Mouse (Mus musculus) forebrain, embryonic 11.5 days (tissue): ENCODE data around the gene Tmem88. TPM values are rescaled to one million over a fixed set of nuclear protein-coding genes. Genes with fewer than 3 reads are reported as not detected.

Experiments
- ATAC-seq: fragments of 200-750 bp; cut with Nextera tagmentation; replicated peaks from 2 replicates; pipeline ENCODE4 v1.8.0; 2017; ENCODE audit warnings: moderate TSS enrichment; ENCODE audit not compliant: low FRiP score
- DNase-seq: peaks from one replicate; pipeline ENCODE4 v3.0.0-alpha.2; 2017; ENCODE audit warnings: low spot score
- H3K27ac ChIP-seq: fragments of 300-500 bp; sonication (generic); 2 replicates; pipeline ENCODE4 v1.5.1; 2014; ENCODE audit warnings: low read depth, low read length
- H3K27me3 ChIP-seq: fragments of 300-500 bp; sonication (generic); 2 replicates; pipeline ENCODE4 v1.6.1; 2014; ENCODE audit warnings: mild to moderate bottlenecking, low read length, mixed read lengths; ENCODE audit not compliant: control insufficient read depth, insufficient read depth
- H3K36me3 ChIP-seq: fragments of 300-500 bp; sonication (generic); 2 replicates; pipeline ENCODE4 v1.6.1; 2014; ENCODE audit warnings: mild to moderate bottlenecking, low read length, moderate library complexity, mixed read lengths; ENCODE audit not compliant: control insufficient read depth, insufficient read depth
- H3K4me1 ChIP-seq: fragments of 300-500 bp; sonication (generic); replicated peaks from 2 replicates; pipeline ENCODE4 v1.6.1; 2014; ENCODE audit warnings: low read length, mixed read lengths; ENCODE audit not compliant: control insufficient read depth, insufficient read depth
- H3K4me2 ChIP-seq: fragments of 300-500 bp; sonication (generic); 2 replicates; pipeline ENCODE4 v1.6.1; 2014; ENCODE audit warnings: low read depth, mild to moderate bottlenecking, low read length, moderate library complexity, mixed read lengths; ENCODE audit not compliant: severe bottlenecking
- H3K4me3 ChIP-seq: fragments of 300-500 bp; sonication (generic); 2 replicates; pipeline ENCODE4 v1.5.1; 2014; ENCODE audit warnings: low read depth, low read length
- H3K9ac ChIP-seq: fragments of 300-500 bp; sonication (generic); 2 replicates; pipeline ENCODE4 v1.6.1; 2014; ENCODE audit warnings: low read length
- H3K9me3 ChIP-seq: fragments of 300-500 bp; sonication (generic); 2 replicates; pipeline ENCODE4 v1.6.1; 2016; ENCODE audit warnings: low read length, mixed read lengths; ENCODE audit not compliant: control insufficient read depth
- WGBS: fragments of 180-500 bp; shearing (Covaris S2); extraction: QIAGEN DNeasy Blood & Tissue Kit; methylation state at CpG from one replicate; pipeline ENCODE4 v1.1.7; 2014; 5-methylcytosine and 5-hydroxymethylcytosine counted together
- polyA plus RNA-seq: library from polyadenylated mRNA; unstranded; fragments of >200 nt; fragmentation: Nextera tagmentation; extraction: Ambion mirVana; gene quantifications from 2 replicates; pipeline ENCODE4 v1.2.1, GENCODE M21; 2014

The Tmem88 gene
- polyA plus RNA-seq, 1 experiment from 2014 or later, result 15.6 TPM

DNA sequence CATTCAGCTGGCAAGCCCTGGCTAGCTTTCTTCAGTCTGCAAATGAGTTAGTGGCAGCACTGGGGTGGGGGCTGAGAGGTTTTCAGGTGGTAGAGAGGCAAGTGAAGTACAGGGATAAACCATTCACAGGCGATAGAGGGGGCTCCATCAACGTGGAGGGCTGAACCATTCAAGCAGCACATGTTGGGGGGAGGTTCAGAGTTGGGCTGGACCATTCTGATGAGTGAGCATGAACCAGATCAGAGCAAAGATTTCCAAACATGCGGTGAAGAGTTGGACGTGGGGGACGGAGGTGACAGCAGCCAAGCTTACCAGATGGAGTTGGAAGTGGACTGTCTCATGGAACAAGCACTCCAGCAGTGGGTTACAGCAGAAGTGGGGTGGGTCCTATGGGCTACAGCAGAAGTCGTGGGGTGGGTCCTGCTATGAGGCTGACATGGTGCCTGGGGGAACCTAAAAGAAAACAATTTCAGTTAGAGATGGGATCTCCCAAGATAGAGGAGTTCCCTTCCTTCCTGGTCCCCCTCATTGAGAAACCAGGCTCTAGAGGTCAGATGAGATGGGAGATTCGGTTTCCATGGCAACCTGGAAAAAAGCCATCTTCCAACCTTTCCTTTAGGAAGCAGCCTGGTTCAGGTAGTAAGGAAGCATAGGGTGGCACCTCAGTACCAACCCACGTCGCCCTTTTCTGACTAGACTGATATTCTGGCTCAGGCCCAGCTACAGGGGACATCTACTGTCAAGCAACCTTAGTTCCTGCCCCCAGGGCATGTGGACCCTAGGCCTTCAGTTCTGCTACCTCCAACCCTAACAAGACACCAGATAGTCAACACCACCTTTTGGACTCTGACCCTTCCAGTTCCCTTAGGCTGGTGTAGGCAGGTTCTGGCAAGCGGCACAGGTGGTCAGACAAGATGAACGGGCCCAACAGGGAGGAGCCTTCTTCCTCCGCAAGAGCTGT lies 15.5 kb upstream of the Tmem88 start, which contains the start of gene Kdm6b:
Gene Kdm6b (minus strand): TSS at position 455 of the 961 bp plus-strand sequence.
- H3K4me2 ChIP-seq, result peak within 1 kb of the TSS; percentile 99
- H3K9me3 ChIP-seq, result no peaks in the 10 kb centered on the region
- peak within 1 kb of the TSS; percentile 81 for H3K4me3 ChIP-seq
- peak within 1 kb of the TSS; percentile 100 for H3K27ac ChIP-seq
- ATAC-seq (no peak), DNase-seq (peak; percentile 71)
- H3K27me3 ChIP-seq, result no peaks in the 10 kb centered on the region
- H3K4me1 ChIP-seq, result peaks cover 35% of the 10 kb centered on the region
- 42% methylated on average over 12 of the region's 12 CpGs for WGBS
- peaks cover 3% of the 10 kb centered on the region; the same call in 1 of the 2 replicates for H3K36me3 ChIP-seq
- peak within 1 kb of the TSS; percentile 98 for H3K9ac ChIP-seq

GRCm38 (mm10) chr11:69412548-69412947 lies 14.5 kb upstream of the Tmem88 start:
- Histone ChIP-seq H3K27ac (peak overlapping the region; percentile 98; the same call in 1 of the 2 replicates), H3K4me1 (peaks cover 40% of the 10 kb centered on the region), H3K36me3 (peaks cover 3% of the 10 kb centered on the region; the same call in 1 of the 2 replicates), H3K9ac (peak overlapping the region; percentile 89), H3K4me3 (peak overlapping the region; percentile 81; the same call in 1 of the 2 replicates), H3K4me2 (peak overlapping the region; percentile 99), H3K9me3 (no peaks in the 10 kb centered on the region), H3K27me3 (no peaks in the 10 kb centered on the region)
- WGBS, result 67% methylated on average over 7 of the region's 7 CpGs
- no peak for DNase-seq
- no peak for ATAC-seq

GRCm38 (mm10) chr11:69411538-69412203 lies 13.6 kb upstream of the Tmem88 start:
- H3K27ac ChIP-seq, result peak overlapping the region; percentile 98
- ATAC-seq, result no peak
- DNase-seq, result peak; percentile 75
- peak overlapping the region; percentile 89 for H3K9ac ChIP-seq
- H3K36me3 ChIP-seq, result peaks cover 10% of the 10 kb centered on the region; the same call in 1 of the 2 replicates
- under 1% methylated on average over 39 of the region's 39 CpGs for WGBS
- no peaks in the 10 kb centered on the region for H3K27me3 ChIP-seq
- peak overlapping the region; percentile 99 for H3K4me2 ChIP-seq
- H3K9me3 ChIP-seq, result no peaks in the 10 kb centered on the region
- peaks cover 37% of the 10 kb centered on the region for H3K4me1 ChIP-seq
- peak overlapping the region; percentile 81 for H3K4me3 ChIP-seq

GRCm38 (mm10) chr11:69411073-69411535 lies 13.1 kb upstream of the Tmem88 start:
- H3K4me2 ChIP-seq, result peak overlapping the region; percentile 99
- H3K4me3 ChIP-seq, result peak overlapping the region; percentile 81
- no peaks in the 10 kb centered on the region for H3K9me3 ChIP-seq
- peak overlapping the region; percentile 98 for H3K27ac ChIP-seq
- under 1% methylated on average over 26 of the region's 26 CpGs for WGBS
- ATAC-seq (peak; percentile 42), DNase-seq (peak; percentile 98)
- no peaks in the 10 kb centered on the region for H3K27me3 ChIP-seq
- H3K4me1 ChIP-seq, result peaks cover 37% of the 10 kb centered on the region
- peak overlapping the region; percentile 89 for H3K9ac ChIP-seq
- peaks cover 15% of the 10 kb centered on the region; the same call in 1 of the 2 replicates for H3K36me3 ChIP-seq

- Histone ChIP-seq H3K9ac (peak overlapping the region; percentile 89), H3K4me2 (peak overlapping the region; percentile 99), H3K36me3 (peaks cover 19% of the 10 kb centered on the region; the same call in 1 of the 2 replicates), H3K4me1 (peaks cover 37% of the 10 kb centered on the region), H3K27me3 (no peaks in the 10 kb centered on the region), H3K27ac (peak overlapping the region; percentile 98), H3K4me3 (peak overlapping the region; percentile 81), H3K9me3 (no peaks in the 10 kb centered on the region)
- 1% methylated on average over 41 of the region's 41 CpGs for WGBS
- DNase-seq (no peak), ATAC-seq (peak; percentile 5; the same call in 1 of the 2 replicates)
Measured at GRCm38 (mm10) chr11:69410310-69411072, 12.5 kb upstream of the Tmem88 start.

- under 1% methylated on average over 18 of the region's 18 CpGs for WGBS
- ATAC-seq (no peak), DNase-seq (no peak)
- Histone ChIP-seq H3K27me3 (no peaks in the 10 kb centered on the region), H3K9me3 (no peaks in the 10 kb centered on the region), H3K4me3 (peak overlapping the region; percentile 81), H3K36me3 (peaks cover 23% of the 10 kb centered on the region; the same call in 1 of the 2 replicates), H3K9ac (peak overlapping the region; percentile 89), H3K4me2 (peak overlapping the region; percentile 99), H3K4me1 (peaks cover 37% of the 10 kb centered on the region), H3K27ac (peak overlapping the region; percentile 98)
Measured at GRCm38 (mm10) chr11:69410045-69410309, 11.9 kb upstream of the Tmem88 start.

GRCm38 (mm10) chr11:69409378-69410044 lies 11.5 kb upstream of the Tmem88 start:
- Histone ChIP-seq H3K36me3 (peaks cover 26% of the 10 kb centered on the region; the same call in 1 of the 2 replicates), H3K4me3 (peak overlapping the region; percentile 81), H3K4me1 (peaks cover 35% of the 10 kb centered on the region), H3K27me3 (no peaks in the 10 kb centered on the region), H3K4me2 (peak overlapping the region; percentile 99), H3K27ac (peak overlapping the region; percentile 98), H3K9ac (peak overlapping the region; percentile 89), H3K9me3 (no peaks in the 10 kb centered on the region)
- ATAC-seq, result peak; percentile 45
- 1% methylated on average over 41 of the region's 46 CpGs for WGBS
- peak; percentile 93 for DNase-seq
